Mouse (Mus musculus) liver, embryonic 15.5 days (tissue): Measurements from ENCODE around the gene Pik3ca. TPM values are rescaled to one million over a fixed set of nuclear protein-coding genes. Genes with fewer than 3 reads are reported as not detected.

Experiments used
- ATAC-seq: fragments of 200-750 bp; cut with Nextera tagmentation; 2 replicates; pipeline ENCODE4 v1.8.0; 2017; ENCODE audit warnings: moderate number of reproducible peaks, mild to moderate bottlenecking, moderate library complexity; ENCODE audit not compliant: insufficient read depth
- H3K27ac ChIP-seq: fragments of 300-500 bp; sonication (generic); replicated peaks from 2 replicates; pipeline ENCODE4 v1.5.1; 2015; ENCODE audit warnings: mild to moderate bottlenecking, inconsistent platforms
- H3K27me3 ChIP-seq: fragments of 300-500 bp; sonication (generic); 2 replicates; pipeline ENCODE4 v1.6.1; 2015; ENCODE audit warnings: mild to moderate bottlenecking, inconsistent platforms
- H3K36me3 ChIP-seq: fragments of 300-500 bp; sonication (generic); replicated peaks from 2 replicates; pipeline ENCODE4 v1.6.1; 2015; ENCODE audit warnings: moderate library complexity, mild to moderate bottlenecking, inconsistent platforms
- H3K4me1 ChIP-seq: fragments of 300-500 bp; sonication (generic); replicated peaks from 2 replicates; pipeline ENCODE4 v1.6.1; 2015; ENCODE audit warnings: inconsistent platforms
- H3K4me2 ChIP-seq: fragments of 300-500 bp; sonication (generic); 2 replicates; pipeline ENCODE4 v1.6.1; 2015; ENCODE audit warnings: moderate library complexity, mild to moderate bottlenecking, inconsistent platforms
- H3K4me3 ChIP-seq: fragments of 300-500 bp; sonication (generic); replicated peaks from 2 replicates; pipeline ENCODE4 v1.5.1; 2015; ENCODE audit warnings: mild to moderate bottlenecking, inconsistent platforms
- H3K9ac ChIP-seq: fragments of 300-500 bp; sonication (generic); 2 replicates; pipeline ENCODE4 v1.6.1; 2015; ENCODE audit warnings: moderate library complexity, mild to moderate bottlenecking, inconsistent platforms
- H3K9me3 ChIP-seq: fragments of 300-500 bp; sonication (generic); replicated peaks from 2 replicates; pipeline ENCODE4 v1.6.1; 2016; ENCODE audit warnings: inconsistent platforms
- WGBS: fragments of 180-500 bp; shearing (Covaris S2); methylation state at CpG from one replicate; pipeline ENCODE4 v1.1.7; 2015; ENCODE audit warnings: mixed read lengths; ENCODE audit not compliant: insufficient replicate concordance; 5-methylcytosine and 5-hydroxymethylcytosine counted together
- polyA plus RNA-seq: library from polyadenylated mRNA; unstranded; fragments of >200 nt; fragmentation: Nextera tagmentation; extraction: Ambion mirVana; gene quantifications from 2 replicates; pipeline ENCODE4 v1.2.1, GENCODE M21; 2015

Gene Pik3ca
- polyA plus RNA-seq = 2.4 and 3.2 TPM in 2 replicates

- peak; percentile 74 for ATAC-seq
- Histone ChIP-seq H3K4me1 (peaks cover 49% of the 10 kb centered on the region), H3K9me3 (no peaks in the 10 kb centered on the region), H3K36me3 (no peaks in the 10 kb centered on the region), H3K4me3 (peak within 1 kb of the TSS; percentile 94), H3K4me2 (peak within 1 kb of the TSS; percentile 94), H3K27me3 (no peaks in the 10 kb centered on the region), H3K9ac (peak within 1 kb of the TSS; percentile 95), H3K27ac (peak within 1 kb of the TSS; percentile 98)
- under 1% methylated on average over 49 of the region's 65 CpGs for WGBS
These were observed at the start of gene Pik3ca for GRCm38 (mm10) chr3:32397461-32398174. Gene Pik3ca (plus strand): TSS chr3:32397671.

- no peak overlapping the region for H3K9ac ChIP-seq
- H3K4me1 ChIP-seq = no peaks in the 10 kb centered on the region
- ATAC-seq = no peak
- no peaks in the 10 kb centered on the region for H3K36me3 ChIP-seq
- H3K27ac ChIP-seq = no peak overlapping the region
- no peaks in the 10 kb centered on the region for H3K27me3 ChIP-seq
- H3K9me3 ChIP-seq = no peaks in the 10 kb centered on the region
- 72% methylated on average over 6 of the region's 6 CpGs for WGBS
- H3K4me2 ChIP-seq = no peak overlapping the region
- no peak overlapping the region for H3K4me3 ChIP-seq
These were observed 49.6 kb upstream of the Pik3ca start for GRCm38 (mm10) chr3:32347881-32348280.

- no peak overlapping the region for H3K4me3 ChIP-seq
These were observed 36.2 kb upstream of the Pik3ca start for GRCm38 (mm10) chr3:32361221-32361620.

DNA sequence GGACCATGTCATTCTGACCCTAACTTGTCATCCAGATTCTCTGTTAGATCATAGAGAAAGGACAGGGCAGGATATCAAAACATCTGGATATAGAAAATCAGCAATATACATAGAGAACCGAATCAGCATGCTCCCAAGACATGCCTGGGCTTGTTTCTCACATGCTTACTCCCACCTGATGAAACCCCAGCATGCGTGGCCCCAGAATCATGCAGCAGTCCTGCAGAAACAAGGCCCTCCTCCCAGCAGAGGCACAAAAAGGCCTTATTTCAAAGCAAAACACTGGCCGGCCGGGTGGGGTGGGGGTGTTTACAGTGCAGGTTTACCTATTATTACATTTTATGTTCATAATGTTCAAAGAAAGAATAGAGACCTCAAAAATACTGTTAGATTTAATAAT, 33.3 kb upstream of the Pik3ca start:
- no peak overlapping the region for H3K4me2 ChIP-seq

More at GRCm38 (mm10) chr3:32361221-32361620, 36.2 kb upstream of the Pik3ca start:
- ATAC-seq = no peak
- Histone ChIP-seq H3K9ac (no peak overlapping the region), H3K36me3 (no peaks in the 10 kb centered on the region), H3K27me3 (peaks cover 20% of the 10 kb centered on the region), H3K4me1 (peaks cover 13% of the 10 kb centered on the region), H3K9me3 (no peaks in the 10 kb centered on the region), H3K27ac (no peak overlapping the region), H3K4me2 (no peak overlapping the region)
- 46% methylated on average over 6 of the region's 6 CpGs for WGBS

DNA sequence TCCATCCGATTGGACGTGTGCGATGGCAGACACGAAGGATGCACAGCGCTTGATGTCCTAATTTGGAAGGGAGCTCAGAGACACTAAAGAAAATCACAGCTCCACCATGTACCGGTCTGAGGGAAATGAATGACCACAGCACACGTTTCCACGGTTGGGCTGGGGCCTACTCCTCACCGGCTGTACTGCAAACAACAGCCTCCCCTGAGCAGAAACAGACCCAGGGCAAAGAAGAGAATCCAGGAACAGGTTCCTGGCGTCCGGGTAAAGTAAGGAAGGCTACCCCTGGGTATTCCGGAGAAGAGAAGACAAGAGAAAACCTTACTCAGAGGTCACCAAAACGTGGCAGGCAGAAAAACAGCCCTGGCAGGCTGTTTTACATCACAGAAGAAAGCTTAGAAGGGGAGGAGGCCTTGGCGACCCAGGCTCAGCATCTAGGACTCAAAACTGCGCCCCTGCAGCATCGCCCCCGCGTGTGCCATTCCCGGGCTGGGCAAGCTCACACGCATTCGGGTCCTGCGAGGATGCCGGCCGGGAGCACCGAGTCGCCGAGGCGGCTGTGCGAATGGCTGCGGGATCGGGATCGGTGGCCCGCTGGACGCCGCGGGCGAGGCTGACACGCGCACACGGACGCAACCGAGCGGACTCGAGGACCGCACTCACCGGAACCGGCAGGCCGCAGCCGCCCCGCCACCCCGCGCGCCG, 32.5 kb upstream of the Pik3ca start:
- Histone ChIP-seq H3K36me3 (no peaks in the 10 kb centered on the region), H3K9me3 (no peaks in the 10 kb centered on the region), H3K4me2 (peak overlapping the region; percentile 88), H3K27ac (no peak overlapping the region), H3K4me1 (peaks cover 14% of the 10 kb centered on the region), H3K27me3 (peaks cover 29% of the 10 kb centered on the region), H3K9ac (peak overlapping the region; percentile 58), H3K4me3 (peak overlapping the region; percentile 70)
- WGBS = 3% methylated on average over 54 of the region's 54 CpGs
- ATAC-seq = peak; percentile 40

More for the DNA sequence above, 33.3 kb upstream of the Pik3ca start:
- no peaks in the 10 kb centered on the region for H3K9me3 ChIP-seq
- 59% methylated on average over 4 of the region's 4 CpGs for WGBS
- no peak for ATAC-seq
- H3K36me3 ChIP-seq = no peaks in the 10 kb centered on the region
- H3K4me1 ChIP-seq = peaks cover 14% of the 10 kb centered on the region
- H3K4me3 ChIP-seq = no peak overlapping the region
- H3K9ac ChIP-seq = no peak overlapping the region
- H3K27me3 ChIP-seq = peaks cover 29% of the 10 kb centered on the region
- no peak overlapping the region for H3K27ac ChIP-seq

GRCm38 (mm10) chr3:32365546-32366245, 31.8 kb upstream of the Pik3ca start, which contains the start of gene Zmat3:
Gene Zmat3 (minus strand): TSS chr3:32366014.
- peak; percentile 71 for ATAC-seq
- Histone ChIP-seq H3K4me3 (peak within 1 kb of the TSS; percentile 70), H3K4me2 (peak within 1 kb of the TSS; percentile 88), H3K36me3 (no peaks in the 10 kb centered on the region), H3K4me1 (peaks cover 14% of the 10 kb centered on the region), H3K9ac (peak within 1 kb of the TSS; percentile 58), H3K27me3 (peaks cover 29% of the 10 kb centered on the region), H3K27ac (no peak within 1 kb of the TSS), H3K9me3 (no peaks in the 10 kb centered on the region)
- WGBS = 3% methylated on average over 31 of the region's 48 CpGs

GRCm38 (mm10) chr3:32366246-32366734, 31.2 kb upstream of the Pik3ca start:
- WGBS = 56% methylated on average over 17 of the region's 17 CpGs
- peaks cover 14% of the 10 kb centered on the region for H3K4me1 ChIP-seq
- H3K4me3 ChIP-seq = peak overlapping the region; percentile 70
- peaks cover 29% of the 10 kb centered on the region for H3K27me3 ChIP-seq
- peak overlapping the region; percentile 88 for H3K4me2 ChIP-seq
- no peak for ATAC-seq
- H3K27ac ChIP-seq = no peak overlapping the region
- H3K9ac ChIP-seq = no peak overlapping the region
- H3K9me3 ChIP-seq = no peaks in the 10 kb centered on the region
- no peaks in the 10 kb centered on the region for H3K36me3 ChIP-seq

DNA sequence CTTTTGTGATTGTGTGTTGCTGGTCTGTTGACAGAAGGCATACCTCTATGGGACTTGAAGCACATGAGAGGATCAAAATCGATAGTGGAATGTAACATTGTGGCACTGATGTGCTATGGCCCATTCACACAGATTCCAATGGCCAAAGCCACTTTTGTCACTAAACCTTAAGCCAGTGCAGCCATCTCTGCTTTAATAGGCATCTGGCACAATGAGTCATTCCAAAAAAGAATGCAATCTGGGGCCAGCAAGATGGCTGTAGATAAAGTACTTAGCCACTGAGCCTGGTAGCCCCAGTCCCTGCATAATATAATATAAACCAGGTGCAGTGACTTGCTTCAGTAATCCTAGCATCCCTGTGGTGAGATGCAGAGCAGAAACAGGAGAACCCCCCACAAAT, 30.0 kb upstream of the Pik3ca start:
- Histone ChIP-seq H3K9me3 (no peaks in the 10 kb centered on the region), H3K27me3 (peaks cover 29% of the 10 kb centered on the region), H3K9ac (no peak overlapping the region), H3K4me3 (no peak overlapping the region), H3K36me3 (no peaks in the 10 kb centered on the region), H3K4me2 (no peak overlapping the region), H3K4me1 (peaks cover 14% of the 10 kb centered on the region), H3K27ac (no peak overlapping the region)
- WGBS = 68% methylated on average over 1 of the region's 1 CpGs
- ATAC-seq = no peak

DNA sequence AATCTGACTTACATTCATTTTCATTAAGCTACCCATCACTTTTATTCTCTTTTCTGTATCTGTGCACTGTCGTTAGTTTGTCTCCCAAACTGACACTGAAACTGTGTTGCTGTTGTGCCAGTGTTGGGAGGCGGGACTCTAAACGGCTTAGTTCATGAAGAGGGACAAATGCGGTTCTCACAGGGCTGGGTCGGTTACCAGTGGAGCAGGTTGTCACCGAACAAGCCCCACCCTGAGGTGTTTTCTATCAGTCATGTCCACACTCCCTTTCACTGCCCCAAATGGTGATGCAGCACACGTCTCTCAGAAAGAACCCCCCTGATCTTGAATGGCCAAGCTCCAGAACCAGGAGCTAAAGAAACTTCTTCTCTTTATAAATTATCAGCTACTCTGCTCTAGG, 25.5 kb upstream of the Pik3ca start:
- Histone ChIP-seq H3K4me1 (no peaks in the 10 kb centered on the region), H3K4me2 (no peak overlapping the region), H3K27me3 (peaks cover 1% of the 10 kb centered on the region; the same call in 1 of the 2 replicates), H3K36me3 (no peaks in the 10 kb centered on the region), H3K9me3 (no peaks in the 10 kb centered on the region), H3K9ac (no peak overlapping the region), H3K4me3 (no peak overlapping the region), H3K27ac (no peak overlapping the region)
- no peak for ATAC-seq
- 36% methylated on average over 7 of the region's 7 CpGs for WGBS

GRCm38 (mm10) chr3:32372470-32372869, 25.0 kb upstream of the Pik3ca start:
- H3K27me3 ChIP-seq = no peaks in the 10 kb centered on the region; the same call in 1 of the 2 replicates
- no peaks in the 10 kb centered on the region for H3K36me3 ChIP-seq
- no peak overlapping the region for H3K9ac ChIP-seq
- 69% methylated on average over 8 of the region's 8 CpGs for WGBS
- no peak for ATAC-seq
- no peaks in the 10 kb centered on the region for H3K9me3 ChIP-seq
- H3K27ac ChIP-seq = no peak overlapping the region
- H3K4me3 ChIP-seq = no peak overlapping the region
- H3K4me2 ChIP-seq = no peak overlapping the region
- no peaks in the 10 kb centered on the region for H3K4me1 ChIP-seq

- H3K4me1 ChIP-seq = no peaks in the 10 kb centered on the region
- H3K4me2 ChIP-seq = no peak overlapping the region
- no peak overlapping the region for H3K4me3 ChIP-seq
- no peaks in the 10 kb centered on the region for H3K36me3 ChIP-seq
- H3K27me3 ChIP-seq = no peaks in the 10 kb centered on the region; the same call in 1 of the 2 replicates
- H3K9me3 ChIP-seq = no peaks in the 10 kb centered on the region
- ATAC-seq = no peak
- no peak overlapping the region for H3K9ac ChIP-seq
- WGBS = 77% methylated on average over 6 of the region's 6 CpGs
- H3K27ac ChIP-seq = no peak overlapping the region
These were observed 24.2 kb upstream of the Pik3ca start for GRCm38 (mm10) chr3:32373236-32373635.
